Mouse (Mus musculus) embryonic facial prominence, embryonic 15.5 days (tissue): ENCODE measurements around the gene Olfr221. TPM values are rescaled to one million over a fixed set of nuclear protein-coding genes. Genes with fewer than 3 reads are reported as not detected.
A peak's percentile ranks its signal among the peaks of the same experiment; 100 is the strongest.

ENCODE experiments used
- ATAC-seq: fragments of 200-750 bp; cut with Nextera tagmentation; 2 replicates; pipeline ENCODE4 v1.8.0; 2017; ENCODE audit warnings: low read depth, moderate TSS enrichment; ENCODE audit not compliant: insufficient number of reproducible peaks, low FRiP score, low TSS enrichment
- H3K27ac ChIP-seq: fragments of 300-500 bp; sonication (generic); replicated peaks from 2 replicates; pipeline ENCODE4 v1.5.1; 2015; ENCODE audit warnings: mild to moderate bottlenecking, inconsistent platforms
- H3K27me3 ChIP-seq: fragments of 300-500 bp; sonication (generic); 2 replicates; pipeline ENCODE4 v1.6.1; 2015; ENCODE audit warnings: inconsistent platforms
- H3K36me3 ChIP-seq: fragments of 300-500 bp; sonication (generic); 2 replicates; pipeline ENCODE4 v1.6.1; 2015; ENCODE audit warnings: mild to moderate bottlenecking, inconsistent platforms
- H3K4me1 ChIP-seq: fragments of 300-500 bp; sonication (generic); 2 replicates; pipeline ENCODE4 v1.6.1; 2015; ENCODE audit warnings: inconsistent platforms
- H3K4me2 ChIP-seq: fragments of 300-500 bp; sonication (generic); replicated peaks from 2 replicates; pipeline ENCODE4 v1.6.1; 2015; ENCODE audit warnings: mild to moderate bottlenecking, inconsistent platforms
- H3K4me3 ChIP-seq: fragments of 300-500 bp; sonication (generic); replicated peaks from 2 replicates; pipeline ENCODE4 v1.5.1; 2015; ENCODE audit warnings: mild to moderate bottlenecking, inconsistent platforms
- H3K9ac ChIP-seq: fragments of 300-500 bp; sonication (generic); 2 replicates; pipeline ENCODE4 v1.6.1; 2015; ENCODE audit warnings: inconsistent platforms
- H3K9me3 ChIP-seq: fragments of 300-500 bp; sonication (generic); replicated peaks from 2 replicates; pipeline ENCODE4 v1.6.1; 2016; ENCODE audit warnings: inconsistent platforms
- WGBS: fragments of 180-500 bp; shearing (Covaris S2); methylation state at CpG from one replicate; pipeline ENCODE4 v1.1.7; 2015; 5-methylcytosine and 5-hydroxymethylcytosine counted together
- polyA plus RNA-seq: library from polyadenylated mRNA; unstranded; fragments of >200 nt; fragmentation: Nextera tagmentation; extraction: Ambion mirVana; gene quantifications from 2 replicates; pipeline ENCODE4 v1.2.1, GENCODE M21; 2015

Olfr221 gene
- polyA plus RNA-seq, 1 experiment from 2014 or later: 0.19 TPM

- Histone ChIP-seq H3K27me3 (no peaks in the 10 kb centered on the region), H3K9me3 (no peaks in the 10 kb centered on the region), H3K4me3 (no peak overlapping the region), H3K9ac (no peak overlapping the region), H3K4me2 (no peak overlapping the region), H3K36me3 (peaks cover 88% of the 10 kb centered on the region), H3K4me1 (no peaks in the 10 kb centered on the region), H3K27ac (no peak overlapping the region)
- 93% methylated on average over 14 of the region's 14 CpGs for WGBS
- no peak for ATAC-seq
Observed at GRCm38 (mm10) chr14:51997483-51997882, 44.8 kb downstream of the Olfr221 start.

- ATAC-seq: 0 out of 2 replicates have a peak, but pooled peaks have one; percentile 32
- H3K4me1 ChIP-seq: no peaks in the 10 kb centered on the region
- H3K9ac ChIP-seq: no peak overlapping the region
- no peak overlapping the region for H3K4me3 ChIP-seq
- peaks cover 88% of the 10 kb centered on the region for H3K36me3 ChIP-seq
- no peaks in the 10 kb centered on the region for H3K27me3 ChIP-seq
- WGBS: 66% methylated on average over 17 of the region's 17 CpGs
- H3K9me3 ChIP-seq: no peaks in the 10 kb centered on the region
- H3K27ac ChIP-seq: no peak overlapping the region
- no peak overlapping the region for H3K4me2 ChIP-seq
Observed at GRCm38 (mm10) chr14:51996866-51997265, 45.4 kb downstream of the Olfr221 start.

- H3K36me3 ChIP-seq: peaks cover 92% of the 10 kb centered on the region
- WGBS: 81% methylated on average over 13 of the region's 13 CpGs
- ATAC-seq: no peak
Observed at GRCm38 (mm10) chr14:51996231-51996841, 45.9 kb downstream of the Olfr221 start.

GRCm38 (mm10) chr14:51995219-51995871, 46.9 kb downstream of the Olfr221 start:
- Histone ChIP-seq H3K4me1 (no peaks in the 10 kb centered on the region), H3K9ac (no peak overlapping the region), H3K27ac (no peak overlapping the region), H3K36me3 (peaks cover 92% of the 10 kb centered on the region), H3K9me3 (no peaks in the 10 kb centered on the region), H3K27me3 (no peaks in the 10 kb centered on the region), H3K4me2 (no peak overlapping the region), H3K4me3 (no peak overlapping the region)
- no peak for ATAC-seq
- 71% methylated on average over 12 of the region's 12 CpGs for WGBS

More at GRCm38 (mm10) chr14:51996231-51996841, 45.9 kb downstream of the Olfr221 start:
- no peak overlapping the region for H3K4me3 ChIP-seq
- no peaks in the 10 kb centered on the region for H3K9me3 ChIP-seq
- no peaks in the 10 kb centered on the region for H3K4me1 ChIP-seq
- no peak overlapping the region for H3K9ac ChIP-seq
- no peak overlapping the region for H3K27ac ChIP-seq
- H3K4me2 ChIP-seq: no peak overlapping the region
- H3K27me3 ChIP-seq: no peaks in the 10 kb centered on the region

- Histone ChIP-seq H3K4me3 (no peak overlapping the region), H3K4me2 (no peak overlapping the region), H3K9me3 (no peaks in the 10 kb centered on the region), H3K27ac (no peak overlapping the region), H3K4me1 (peaks cover under 1% of the 10 kb centered on the region; the same call in 1 of the 2 replicates), H3K36me3 (peaks cover 92% of the 10 kb centered on the region), H3K27me3 (no peaks in the 10 kb centered on the region), H3K9ac (no peak overlapping the region)
- 94% methylated on average over 4 of the region's 4 CpGs for WGBS
- ATAC-seq: no peak
Observed at GRCm38 (mm10) chr14:51994453-51994852, 47.8 kb downstream of the Olfr221 start.

- Histone ChIP-seq H3K4me3 (no peak overlapping the region), H3K36me3 (peaks cover 70% of the 10 kb centered on the region), H3K4me1 (peaks cover 26% of the 10 kb centered on the region), H3K9ac (no peak overlapping the region), H3K27ac (no peak overlapping the region), H3K9me3 (no peaks in the 10 kb centered on the region), H3K4me2 (no peak overlapping the region), H3K27me3 (no peaks in the 10 kb centered on the region)
- WGBS: 57% methylated on average over 12 of the region's 12 CpGs
- ATAC-seq: no peak
Observed at GRCm38 (mm10) chr14:51989461-51989970, 52.7 kb downstream of the Olfr221 start.

- Histone ChIP-seq H3K36me3 (peaks cover 63% of the 10 kb centered on the region), H3K27ac (no peak overlapping the region), H3K27me3 (no peaks in the 10 kb centered on the region), H3K4me3 (no peak overlapping the region), H3K9ac (no peak overlapping the region; the same call in 1 of the 2 replicates), H3K9me3 (no peaks in the 10 kb centered on the region), H3K4me2 (no peak overlapping the region), H3K4me1 (peaks cover 32% of the 10 kb centered on the region)
- 71% methylated on average over 12 of the region's 12 CpGs for WGBS
- ATAC-seq: no peak
Observed at GRCm38 (mm10) chr14:51988731-51989130, 53.5 kb downstream of the Olfr221 start.

GRCm38 (mm10) chr14:51987177-51987576, 55.1 kb downstream of the Olfr221 start:
- H3K4me1 ChIP-seq: peaks cover 32% of the 10 kb centered on the region
- H3K27ac ChIP-seq: no peak overlapping the region
- H3K9ac ChIP-seq: no peak overlapping the region
- no peak overlapping the region for H3K4me2 ChIP-seq
- peaks cover 53% of the 10 kb centered on the region for H3K36me3 ChIP-seq
- H3K4me3 ChIP-seq: no peak overlapping the region
- WGBS: 87% methylated on average over 6 of the region's 6 CpGs
- H3K9me3 ChIP-seq: no peaks in the 10 kb centered on the region
- ATAC-seq: no peak
- no peaks in the 10 kb centered on the region for H3K27me3 ChIP-seq

GRCm38 (mm10) chr14:51986153-51986505, 56.1 kb downstream of the Olfr221 start:
- peak overlapping the region; percentile 65 for H3K4me3 ChIP-seq
- no peaks in the 10 kb centered on the region for H3K9me3 ChIP-seq
- ATAC-seq: no peak
- H3K4me1 ChIP-seq: peaks cover 32% of the 10 kb centered on the region
- H3K4me2 ChIP-seq: peak overlapping the region; percentile 87
- H3K36me3 ChIP-seq: peaks cover 43% of the 10 kb centered on the region
- H3K27me3 ChIP-seq: no peaks in the 10 kb centered on the region
- H3K9ac ChIP-seq: peak overlapping the region; percentile 85; the same call in 1 of the 2 replicates
- peak overlapping the region; percentile 96 for H3K27ac ChIP-seq
- WGBS: 3% methylated on average over 7 of the region's 7 CpGs

GRCm38 (mm10) chr14:51985301-51986152, 56.7 kb downstream of the Olfr221 start:
- H3K4me3 ChIP-seq: peak overlapping the region; percentile 65
- no peaks in the 10 kb centered on the region for H3K9me3 ChIP-seq
- peak overlapping the region; percentile 85 for H3K9ac ChIP-seq
- under 1% methylated on average over 27 of the region's 27 CpGs for WGBS
- H3K36me3 ChIP-seq: peaks cover 37% of the 10 kb centered on the region
- H3K4me1 ChIP-seq: peaks cover 32% of the 10 kb centered on the region
- H3K4me2 ChIP-seq: peak overlapping the region; percentile 87
- no peaks in the 10 kb centered on the region for H3K27me3 ChIP-seq
- peak overlapping the region; percentile 96 for H3K27ac ChIP-seq
- peak; percentile 85 for ATAC-seq
